Mouse (Mus musculus) bone marrow, adult 2 months (tissue): ENCODE data around the gene Vcp. TPM values are rescaled to one million over a fixed set of nuclear protein-coding genes. Genes with fewer than 3 reads are reported as not detected.

Experiments used
- H3K27ac ChIP-seq: fragments of 200-500 bp; 2 replicates; pipeline ENCODE4 v1.5.1; 2012; ENCODE audit warnings: low read depth, mild to moderate bottlenecking, control low read depth, inconsistent platforms, low read length; ENCODE audit not compliant: control insufficient read depth, poor library complexity, insufficient read depth
- H3K4me1 ChIP-seq: fragments of 200-500 bp; 2 replicates; pipeline ENCODE4 v1.6.1; 2011; ENCODE audit warnings: low read length; ENCODE audit not compliant: control insufficient read depth, insufficient read depth
- H3K4me3 ChIP-seq: fragments of 200-500 bp; replicated peaks from 2 replicates; pipeline ENCODE3; 2011; ENCODE audit warnings: mild to moderate bottlenecking, low read depth, low read length, control low read depth; ENCODE audit not compliant: control insufficient read depth
- CTCF ChIP-seq: fragments of 200-500 bp; IDR thresholded peaks from 2 replicates; pipeline ENCODE4 v1.5.1; 2011; ENCODE audit warnings: low read length, control low read depth; ENCODE audit not compliant: control insufficient read depth, insufficient read depth
- POLR2A ChIP-seq: fragments of 200-500 bp; IDR thresholded peaks from 2 replicates; pipeline ENCODE4 v1.6.1; 2011; ENCODE audit warnings: low read depth, mild to moderate bottlenecking, control low read depth, low read length, borderline replicate concordance; ENCODE audit not compliant: control insufficient read depth
- WGBS: fragments of 180-500 bp; shearing (Covaris S2); methylation state at CpG from one replicate; pipeline ENCODE4 v1.1.7; 2018; 5-methylcytosine and 5-hydroxymethylcytosine counted together
- polyA plus RNA-seq: library from polyadenylated mRNA; stranded (reverse); fragments of >200 nt; gene quantifications from 2 replicates; pipeline ENCODE4 v1.2.4, GENCODE M21; 2011; ENCODE audit warnings: low replicate concordance; ENCODE audit not compliant: missing spikeins, insufficient read depth, insufficient read length

Gene Vcp
- polyA plus RNA-seq, 1 experiment, result 93.9 TPM

GRCm38 (mm10) chr4:43040114-43040572 is 39.8 kb upstream of the Vcp start:
- Histone ChIP-seq H3K4me1 (peaks cover 4% of the 10 kb centered on the region), H3K27ac (peak overlapping the region; percentile 79), H3K4me3 (peak overlapping the region; percentile 72)
- under 1% methylated on average over 25 of the region's 25 CpGs for WGBS
- TF ChIP-seq POLR2A (peak; percentile 91; the same call in 1 of the 2 replicates), CTCF (no peak)

GRCm38 (mm10) chr4:43039609-43040008 is 39.3 kb upstream of the Vcp start:
- Histone ChIP-seq H3K4me3 (peak overlapping the region; percentile 72), H3K4me1 (peaks cover 4% of the 10 kb centered on the region), H3K27ac (peak overlapping the region; percentile 79)
- TF ChIP-seq CTCF, result no peak
- TF ChIP-seq POLR2A, result no peak
- 11% methylated on average over 11 of the region's 11 CpGs for WGBS

- WGBS, result 57% methylated on average over 15 of the region's 15 CpGs
- Histone ChIP-seq H3K27ac (peak overlapping the region; percentile 79), H3K4me1 (peaks cover 4% of the 10 kb centered on the region), H3K4me3 (peak overlapping the region; percentile 72)
- TF ChIP-seq POLR2A (peak; percentile 7; the same call in 1 of the 2 replicates), CTCF (no peak)
Observed at GRCm38 (mm10) chr4:43038567-43039495, 38.5 kb upstream of the Vcp start.

GRCm38 (mm10) chr4:43037860-43038566 is 37.7 kb upstream of the Vcp start:
- WGBS, result 25% methylated on average over 4 of the region's 4 CpGs

GRCm38 (mm10) chr4:43036356-43036755 is 36.0 kb upstream of the Vcp start:
- Histone ChIP-seq H3K27ac (no peak overlapping the region), H3K4me3 (no peak overlapping the region), H3K4me1 (peaks cover 5% of the 10 kb centered on the region)
- no peak for TF ChIP-seq POLR2A
- TF ChIP-seq CTCF, result no peak
- WGBS, result 90% methylated on average over 10 of the region's 10 CpGs

More at GRCm38 (mm10) chr4:43037860-43038566, 37.7 kb upstream of the Vcp start:
- Histone ChIP-seq H3K27ac (peak overlapping the region; percentile 79), H3K4me1 (peaks cover 4% of the 10 kb centered on the region), H3K4me3 (peak overlapping the region; percentile 50)
- no peak for TF ChIP-seq CTCF
- TF ChIP-seq POLR2A, result no peak

GRCm38 (mm10) chr4:43035851-43036250 is 35.5 kb upstream of the Vcp start:
- TF ChIP-seq POLR2A, result no peak
- Histone ChIP-seq H3K27ac (no peak overlapping the region), H3K4me3 (no peak overlapping the region), H3K4me1 (peaks cover 5% of the 10 kb centered on the region)
- 73% methylated on average over 6 of the region's 6 CpGs for WGBS

- TF ChIP-seq CTCF (no peak), POLR2A (no peak)
- no peak overlapping the region for H3K4me3 ChIP-seq
- H3K27ac ChIP-seq, result no peak overlapping the region
- 90% methylated on average over 14 of the region's 14 CpGs for WGBS
- H3K4me1 ChIP-seq, result peaks cover 4% of the 10 kb centered on the region
Observed at GRCm38 (mm10) chr4:43033481-43033880, 33.2 kb upstream of the Vcp start.

- no peak for TF ChIP-seq POLR2A
- H3K27ac ChIP-seq, result no peak overlapping the region
- WGBS, result 96% methylated on average over 1 of the region's 1 CpGs
- H3K4me3 ChIP-seq, result no peak overlapping the region
- H3K4me1 ChIP-seq, result peaks cover 4% of the 10 kb centered on the region
Observed at GRCm38 (mm10) chr4:43032501-43032900, 32.2 kb upstream of the Vcp start.
